Mouse (Mus musculus) lung, postnatal 0 days (tissue): Measurements from ENCODE around the gene Rab5c. TPM values are rescaled to one million over a fixed set of nuclear protein-coding genes. Genes with fewer than 3 reads are reported as not detected.

Source experiments
- ATAC-seq: fragments of 200-750 bp; cut with Nextera tagmentation; 2 replicates; pipeline ENCODE4 v1.8.0; 2017; ENCODE audit warnings: moderate library complexity
- DNase-seq: peaks from one replicate; pipeline ENCODE4 v3.0.0-alpha.2; 2016; ENCODE audit warnings: low spot score
- H3K27ac ChIP-seq: fragments of 300-500 bp; sonication (generic); 2 replicates; pipeline ENCODE4 v1.5.1; 2014; ENCODE audit warnings: antibody characterized with exemption, mild to moderate bottlenecking, low read length, mixed read lengths
- H3K27me3 ChIP-seq: fragments of 300-500 bp; sonication (generic); replicated peaks from 2 replicates; pipeline ENCODE4 v1.6.1; 2014; ENCODE audit warnings: low read length, mixed read lengths; ENCODE audit not compliant: insufficient read depth
- H3K36me3 ChIP-seq: fragments of 300-500 bp; sonication (generic); 2 replicates; pipeline ENCODE4 v1.6.1; 2014; ENCODE audit warnings: low read length, mixed read lengths; ENCODE audit not compliant: insufficient read depth
- H3K4me1 ChIP-seq: fragments of 300-500 bp; sonication (generic); 2 replicates; pipeline ENCODE4 v1.6.1; 2014; ENCODE audit warnings: antibody characterized with exemption, low read depth, low read length, mixed read lengths; ENCODE audit not compliant: insufficient read depth
- H3K4me2 ChIP-seq: fragments of 300-500 bp; sonication (generic); replicated peaks from 2 replicates; pipeline ENCODE4 v1.6.1; 2014; ENCODE audit warnings: low read depth, mild to moderate bottlenecking, low read length, moderate library complexity, mixed read lengths
- H3K4me3 ChIP-seq: fragments of 300-500 bp; sonication (generic); 2 replicates; pipeline ENCODE4 v1.5.1; 2014; ENCODE audit warnings: low read depth, low read length
- H3K9ac ChIP-seq: fragments of 300-500 bp; sonication (generic); replicated peaks from 2 replicates; pipeline ENCODE4 v1.6.1; 2014; ENCODE audit warnings: low read depth, mild to moderate bottlenecking
- H3K9me3 ChIP-seq: fragments of 300-500 bp; sonication (generic); 2 replicates; pipeline ENCODE4 v1.6.1; 2016; ENCODE audit warnings: low read length, mixed read lengths
- CTCF ChIP-seq: IDR thresholded peaks from 2 replicates; pipeline ENCODE4 v1.5.1; 2016; ENCODE audit warnings: antibody characterized with exemption, mild to moderate bottlenecking
- EP300 ChIP-seq: IDR thresholded peaks from 2 replicates; pipeline ENCODE4 v1.6.1; 2016; ENCODE audit warnings: antibody characterized with exemption, mild to moderate bottlenecking, control low read depth
- WGBS: fragments of 180-500 bp; shearing (Covaris S2); extraction: QIAGEN DNeasy Blood & Tissue Kit; methylation state at CpG from one replicate; pipeline ENCODE4 v1.1.7; 2014; 5-methylcytosine and 5-hydroxymethylcytosine counted together
- polyA plus RNA-seq: library from polyadenylated mRNA; unstranded; fragments of >200 nt; fragmentation: Nextera tagmentation; extraction: Ambion mirVana; gene quantifications from 2 replicates; pipeline ENCODE4 v1.2.1, GENCODE M21; 2015

Rab5c gene
- polyA plus RNA-seq, 1 experiment from 2014 or later = 30.4 TPM

- no peak for DNase-seq
- no peaks in the 10 kb centered on the region for H3K9me3 ChIP-seq
- no peaks in the 10 kb centered on the region for H3K36me3 ChIP-seq
- no peak overlapping the region for H3K27ac ChIP-seq
- no peak overlapping the region for H3K9ac ChIP-seq
- 60% methylated on average over 6 of the region's 6 CpGs for WGBS
- H3K4me3 ChIP-seq = no peak overlapping the region
- peaks cover 13% of the 10 kb centered on the region for H3K27me3 ChIP-seq
- no peaks in the 10 kb centered on the region for H3K4me1 ChIP-seq
- no peak for ATAC-seq
- TF ChIP-seq EP300 (no peak), CTCF (no peak)
- H3K4me2 ChIP-seq = no peak overlapping the region
Observed at GRCm38 (mm10) chr11:100756476-100756875, 18.5 kb upstream of the Rab5c start.

- H3K4me3 ChIP-seq = no peak overlapping the region
- no peaks in the 10 kb centered on the region for H3K9me3 ChIP-seq
- DNase-seq = no peak
- H3K36me3 ChIP-seq = no peaks in the 10 kb centered on the region
- H3K9ac ChIP-seq = no peak overlapping the region
- no peak for TF ChIP-seq EP300
- TF ChIP-seq CTCF = no peak
- no peak for ATAC-seq
- no peak overlapping the region for H3K27ac ChIP-seq
- peaks cover 11% of the 10 kb centered on the region for H3K27me3 ChIP-seq
- no peaks in the 10 kb centered on the region for H3K4me1 ChIP-seq
- H3K4me2 ChIP-seq = no peak overlapping the region
- 83% methylated on average over 3 of the region's 3 CpGs for WGBS
Observed at GRCm38 (mm10) chr11:100754693-100755057, 16.7 kb upstream of the Rab5c start.

GRCm38 (mm10) chr11:100754021-100754692 is 16.1 kb upstream of the Rab5c start:
- Histone ChIP-seq H3K27me3 (peaks cover 9% of the 10 kb centered on the region; the same call in 1 of the 2 replicates), H3K4me1 (no peaks in the 10 kb centered on the region), H3K9me3 (no peaks in the 10 kb centered on the region), H3K4me3 (no peak overlapping the region), H3K4me2 (no peak overlapping the region), H3K9ac (no peak overlapping the region), H3K36me3 (no peaks in the 10 kb centered on the region), H3K27ac (no peak overlapping the region)
- DNase-seq (no peak), ATAC-seq (no peak)
- WGBS = 70% methylated on average over 12 of the region's 12 CpGs
- TF ChIP-seq CTCF (no peak), EP300 (no peak)

GRCm38 (mm10) chr11:100752294-100752693 is 14.3 kb upstream of the Rab5c start:
- no peak overlapping the region for H3K4me3 ChIP-seq
- ATAC-seq = no peak

GRCm38 (mm10) chr11:100750127-100750526 is 12.1 kb upstream of the Rab5c start:
- WGBS = 85% methylated on average over 16 of the region's 16 CpGs
- Histone ChIP-seq H3K36me3 (no peaks in the 10 kb centered on the region), H3K4me3 (no peak overlapping the region), H3K4me2 (no peak overlapping the region), H3K9me3 (no peaks in the 10 kb centered on the region), H3K4me1 (no peaks in the 10 kb centered on the region), H3K9ac (no peak overlapping the region), H3K27ac (no peak overlapping the region), H3K27me3 (0 out of 2 replicates have a peak, but pooled peaks cover 3% of the 10 kb centered on the region)
- TF ChIP-seq CTCF = no peak
- TF ChIP-seq EP300 = no peak
- DNase-seq (no peak), ATAC-seq (no peak)

More at GRCm38 (mm10) chr11:100752294-100752693, 14.3 kb upstream of the Rab5c start:
- no peak overlapping the region for H3K9ac ChIP-seq
- no peaks in the 10 kb centered on the region for H3K36me3 ChIP-seq
- H3K4me1 ChIP-seq = no peaks in the 10 kb centered on the region
- 0 out of 2 replicates have a peak, but pooled peaks cover 3% of the 10 kb centered on the region for H3K27me3 ChIP-seq
- WGBS = 25% methylated on average over 10 of the region's 10 CpGs
- no peak overlapping the region for H3K27ac ChIP-seq
- H3K9me3 ChIP-seq = no peaks in the 10 kb centered on the region
- TF ChIP-seq EP300 = no peak
- no peak for TF ChIP-seq CTCF
- no peak overlapping the region for H3K4me2 ChIP-seq
- DNase-seq = no peak

GRCm38 (mm10) chr11:100749469-100749868 is 11.5 kb upstream of the Rab5c start:
- H3K4me1 ChIP-seq = no peaks in the 10 kb centered on the region
- no peaks in the 10 kb centered on the region for H3K9me3 ChIP-seq
- H3K36me3 ChIP-seq = no peaks in the 10 kb centered on the region
- H3K9ac ChIP-seq = no peak overlapping the region
- no peak for DNase-seq
- TF ChIP-seq CTCF (no peak), EP300 (no peak)
- ATAC-seq = no peak
- no peak overlapping the region for H3K4me2 ChIP-seq
- WGBS = 32% methylated on average over 25 of the region's 25 CpGs
- no peak overlapping the region for H3K4me3 ChIP-seq
- no peak overlapping the region for H3K27ac ChIP-seq
- H3K27me3 ChIP-seq = 0 out of 2 replicates have a peak, but pooled peaks cover 3% of the 10 kb centered on the region
